Mouse (Mus musculus): ENCODE results near the gene Ascc2. TPM values are rescaled to one million over a fixed set of nuclear protein-coding genes. Genes with fewer than 3 reads are reported as not detected.
A peak's percentile ranks its signal among the peaks of the same experiment; 100 is the strongest.

Ascc2 gene
- polyA plus RNA-seq, 1 experiment: 30.5 TPM

DNA sequence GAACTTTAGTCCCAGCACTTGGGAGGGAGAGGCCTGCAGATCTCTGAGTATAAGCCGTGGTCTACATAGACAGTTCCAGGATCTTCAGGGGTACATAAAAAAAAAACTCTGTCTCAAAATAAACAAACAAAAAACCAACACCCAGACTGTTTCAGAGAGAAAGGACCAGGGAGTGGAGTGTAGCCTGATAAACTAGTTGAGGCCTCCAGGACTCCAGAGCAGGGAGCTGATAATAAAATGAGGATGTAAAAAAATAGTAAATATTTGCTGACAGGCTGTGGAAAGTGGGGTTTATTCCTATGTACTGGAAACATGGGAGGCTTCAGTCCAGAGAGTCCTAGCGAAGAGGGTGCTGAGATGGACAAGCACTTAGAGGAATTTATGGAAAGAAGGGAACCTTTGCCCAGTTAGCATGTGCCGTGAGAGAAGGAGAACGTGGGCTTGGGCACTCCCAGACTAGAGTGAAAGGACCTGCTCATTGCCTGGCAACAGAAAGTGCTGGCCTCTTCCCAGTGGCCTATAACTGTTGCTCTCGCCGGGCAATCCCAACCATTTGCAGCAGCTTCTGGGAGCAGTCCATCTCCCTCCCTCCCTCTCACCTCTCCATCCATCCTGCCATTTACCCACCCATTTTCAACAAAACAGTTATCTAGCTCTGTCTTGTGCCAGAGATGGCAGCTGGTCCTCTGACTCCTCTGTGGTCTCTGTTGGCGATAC, 22.9 kb downstream of the Ascc2 start:
- peak overlapping the region; percentile 77 for H3K4me3 ChIP-seq (replicated peaks)
- no peaks in the 10 kb centered on the region for H3K9me3 ChIP-seq
- H3K4me1 ChIP-seq: peaks cover 59% of the 10 kb centered on the region
- TF ChIP-seq FLI1 (IDR thresholded peaks at IDR 0.05; ENCODE audit: low read length) (no peak), GATA1 (IDR thresholded peaks at IDR 0.05; ENCODE audit: borderline replicate concordance, low read length) (no peak)
- peaks cover 62% of the 10 kb centered on the region for H3K36me3 ChIP-seq (replicated peaks; ENCODE audit: low read length)
- H3K27me3 ChIP-seq (replicated peaks): no peaks in the 10 kb centered on the region

DNA sequence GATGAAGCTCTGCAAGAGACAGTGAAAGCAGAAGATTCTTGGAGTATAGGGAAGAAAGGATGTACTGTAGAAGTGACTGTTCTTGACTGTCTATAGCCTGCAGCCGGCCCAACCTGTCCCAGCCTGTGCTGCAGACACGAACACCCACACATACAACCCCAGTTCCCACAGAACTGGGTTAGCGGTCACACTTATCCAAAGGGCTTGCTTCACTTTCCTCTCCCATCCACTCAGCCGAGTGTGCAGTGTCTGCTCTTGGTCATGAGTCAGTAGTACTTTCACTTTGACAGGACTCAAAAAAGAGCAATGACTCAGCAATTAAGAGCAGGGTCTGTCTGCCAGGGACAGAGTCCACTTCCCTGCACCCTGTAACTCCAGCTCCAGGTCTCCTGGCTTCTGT, 23.8 kb downstream of the Ascc2 start:
- Histone ChIP-seq H3K9me3 (no peaks in the 10 kb centered on the region), H3K36me3 (replicated peaks; ENCODE audit: low read length) (peaks cover 53% of the 10 kb centered on the region), H3K4me1 (peaks cover 57% of the 10 kb centered on the region), H3K27me3 (replicated peaks) (no peaks in the 10 kb centered on the region), H3K4me3 (replicated peaks) (peak overlapping the region; percentile 86)
- TF ChIP-seq FLI1 (IDR thresholded peaks at IDR 0.05; ENCODE audit: low read length) (no peak), GATA1 (IDR thresholded peaks at IDR 0.05; ENCODE audit: borderline replicate concordance, low read length) (no peak)

- Histone ChIP-seq H3K36me3 (replicated peaks; ENCODE audit: low read length) (peaks cover 50% of the 10 kb centered on the region), H3K4me1 (peaks cover 54% of the 10 kb centered on the region), H3K4me3 (replicated peaks) (peak overlapping the region; percentile 86), H3K9me3 (no peaks in the 10 kb centered on the region), H3K27me3 (replicated peaks) (no peaks in the 10 kb centered on the region)
- TF ChIP-seq GATA1 (IDR thresholded peaks at IDR 0.05; ENCODE audit: borderline replicate concordance, low read length): no peak
These were observed 24.4 kb downstream of the Ascc2 start for GRCm38 (mm10) chr11:4661871-4662495.

DNA sequence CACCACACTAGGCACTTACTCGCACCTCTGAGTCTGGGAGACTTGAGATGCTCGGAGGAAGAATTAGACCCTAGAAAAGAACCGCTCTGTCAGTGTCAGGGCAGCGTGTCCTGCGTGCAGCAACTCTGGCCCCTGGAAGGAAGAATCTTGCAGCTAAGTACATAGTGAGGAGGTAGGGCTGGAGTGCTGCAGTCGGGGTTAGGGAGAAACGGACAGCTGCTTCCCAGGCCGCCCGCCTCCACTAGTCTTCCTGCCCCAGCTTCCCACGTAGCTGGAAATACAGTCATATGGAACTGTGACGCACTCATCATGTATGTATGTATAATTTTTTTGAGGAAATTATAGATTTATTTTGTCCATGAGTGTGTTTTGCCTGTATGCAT, 24.9 kb downstream of the Ascc2 start:
- Histone ChIP-seq H3K9me3 (no peaks in the 10 kb centered on the region), H3K4me1 (peaks cover 54% of the 10 kb centered on the region), H3K4me3 (replicated peaks) (no peak overlapping the region), H3K36me3 (replicated peaks; ENCODE audit: low read length) (peaks cover 51% of the 10 kb centered on the region), H3K27me3 (replicated peaks) (no peaks in the 10 kb centered on the region)
- TF ChIP-seq GATA1 (IDR thresholded peaks at IDR 0.05; ENCODE audit: borderline replicate concordance, low read length) (no peak), FLI1 (IDR thresholded peaks at IDR 0.05; ENCODE audit: low read length) (no peak)

DNA sequence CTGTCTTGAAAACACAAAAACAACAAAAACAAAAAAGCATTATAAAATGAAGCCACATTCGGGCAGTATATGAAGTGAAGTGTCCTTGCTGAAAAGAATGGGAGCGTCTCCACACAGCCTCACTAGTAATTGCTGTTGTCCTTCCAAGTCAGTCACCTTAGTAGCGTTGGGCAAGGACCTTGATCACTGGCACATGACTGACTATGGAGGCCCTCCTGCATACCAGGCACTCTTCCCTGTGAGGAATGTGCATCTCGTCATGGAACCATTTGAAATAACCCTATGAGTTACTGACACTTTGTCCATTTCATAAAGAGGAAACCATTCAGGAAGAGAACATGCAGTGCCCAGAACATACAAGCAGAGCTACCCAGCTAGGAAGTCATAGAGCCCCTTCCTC, 34.2 kb downstream of the Ascc2 start:
- TF ChIP-seq FLI1 (IDR thresholded peaks at IDR 0.05; ENCODE audit: low read length) (no peak), GATA1 (IDR thresholded peaks at IDR 0.05; ENCODE audit: borderline replicate concordance, low read length) (no peak)
- H3K36me3 ChIP-seq (replicated peaks; ENCODE audit: low read length): peaks cover 95% of the 10 kb centered on the region
- H3K4me3 ChIP-seq (replicated peaks): no peak overlapping the region
- H3K4me1 ChIP-seq: peaks cover 52% of the 10 kb centered on the region
- H3K9me3 ChIP-seq: no peaks in the 10 kb centered on the region
- no peaks in the 10 kb centered on the region for H3K27me3 ChIP-seq (replicated peaks)

- TF ChIP-seq FLI1 (IDR thresholded peaks at IDR 0.05; ENCODE audit: low read length): no peak
- TF ChIP-seq GATA1 (IDR thresholded peaks at IDR 0.05; ENCODE audit: borderline replicate concordance, low read length): no peak
- Histone ChIP-seq H3K9me3 (no peaks in the 10 kb centered on the region), H3K36me3 (replicated peaks; ENCODE audit: low read length) (peaks cover 96% of the 10 kb centered on the region), H3K4me1 (peaks cover 68% of the 10 kb centered on the region), H3K27me3 (replicated peaks) (no peaks in the 10 kb centered on the region), H3K4me3 (replicated peaks) (peak overlapping the region; percentile 34)
These were observed 37.0 kb downstream of the Ascc2 start for GRCm38 (mm10) chr11:4674593-4674992.

- Histone ChIP-seq H3K36me3 (replicated peaks; ENCODE audit: low read length) (peaks cover 96% of the 10 kb centered on the region), H3K9me3 (no peaks in the 10 kb centered on the region), H3K27me3 (replicated peaks) (no peaks in the 10 kb centered on the region), H3K4me3 (replicated peaks) (peak overlapping the region; percentile 18), H3K4me1 (peaks cover 68% of the 10 kb centered on the region)
- TF ChIP-seq FLI1 (IDR thresholded peaks at IDR 0.05; ENCODE audit: low read length) (no peak), GATA1 (IDR thresholded peaks at IDR 0.05; ENCODE audit: borderline replicate concordance, low read length) (no peak)
These were observed 37.6 kb downstream of the Ascc2 start for GRCm38 (mm10) chr11:4675126-4675562.

DNA sequence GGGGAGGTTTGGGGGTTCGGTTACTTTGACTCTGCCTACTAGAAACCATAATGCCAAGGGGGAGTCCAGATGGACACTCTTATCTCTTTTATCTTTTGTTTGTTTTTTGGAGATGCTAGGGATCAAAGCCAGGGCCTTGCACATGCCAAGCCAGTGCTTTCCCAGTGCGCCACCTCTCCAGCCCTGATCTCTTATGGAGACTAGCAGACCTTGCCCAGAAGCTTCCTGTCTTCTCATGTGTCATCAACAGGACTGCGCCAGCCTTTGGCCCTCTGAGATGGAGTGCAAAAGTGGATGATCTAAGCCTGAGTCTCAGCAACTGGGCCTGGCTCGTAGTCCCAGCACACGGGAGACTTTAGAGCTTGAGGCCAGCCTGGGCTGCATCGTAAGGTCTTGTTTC, 38.1 kb downstream of the Ascc2 start:
- no peak overlapping the region for H3K4me3 ChIP-seq (replicated peaks)
- no peaks in the 10 kb centered on the region for H3K27me3 ChIP-seq (replicated peaks)
- TF ChIP-seq FLI1 (IDR thresholded peaks at IDR 0.05; ENCODE audit: low read length) (no peak), GATA1 (IDR thresholded peaks at IDR 0.05; ENCODE audit: borderline replicate concordance, low read length) (no peak)
- H3K9me3 ChIP-seq: no peaks in the 10 kb centered on the region
- H3K36me3 ChIP-seq (replicated peaks; ENCODE audit: low read length): peaks cover 96% of the 10 kb centered on the region
- peaks cover 68% of the 10 kb centered on the region for H3K4me1 ChIP-seq

DNA sequence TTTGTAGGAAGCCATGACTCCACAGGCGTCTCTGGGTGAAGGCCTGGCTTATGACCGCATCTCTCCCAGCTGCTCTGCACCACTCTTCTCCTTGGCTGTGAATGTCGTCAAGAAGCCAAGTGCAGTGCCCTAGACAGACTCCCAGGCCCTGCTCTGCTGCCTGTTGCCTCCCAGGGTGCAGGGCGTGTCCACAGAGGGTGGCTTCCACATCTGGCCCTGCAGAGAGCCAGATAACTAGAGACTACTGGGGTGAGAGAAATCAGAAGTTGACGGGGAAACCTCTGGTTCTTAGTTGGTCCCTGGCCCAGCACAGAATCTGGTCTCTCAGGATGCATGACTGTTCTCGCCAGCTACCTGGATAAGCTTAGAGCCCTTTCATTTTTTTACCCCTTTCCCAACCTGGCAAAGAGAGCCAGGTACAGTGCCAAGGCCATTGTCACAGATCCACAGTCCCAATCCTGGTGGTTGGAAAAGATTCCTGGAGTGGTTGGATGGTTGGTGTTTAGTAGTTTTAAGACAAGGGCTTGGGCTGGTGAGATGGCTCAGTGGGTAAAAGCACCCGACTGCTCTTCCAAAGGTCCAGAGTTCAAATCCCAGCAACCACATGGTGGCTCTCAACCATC, 39.8 kb downstream of the Ascc2 start:
- peaks cover 97% of the 10 kb centered on the region for H3K36me3 ChIP-seq (replicated peaks; ENCODE audit: low read length)
- no peaks in the 10 kb centered on the region for H3K27me3 ChIP-seq (replicated peaks)
- no peak overlapping the region for H3K4me3 ChIP-seq (replicated peaks)
- no peak for TF ChIP-seq FLI1 (IDR thresholded peaks at IDR 0.05; ENCODE audit: low read length)
- no peak for TF ChIP-seq GATA1 (IDR thresholded peaks at IDR 0.05; ENCODE audit: borderline replicate concordance, low read length)
- H3K9me3 ChIP-seq: no peaks in the 10 kb centered on the region
- H3K4me1 ChIP-seq: peaks cover 66% of the 10 kb centered on the region

All from megakaryocyte, embryonic 14.5 days (primary cell).